Mouse (Mus musculus): Measurements from ENCODE around the gene Auts2.

DNA sequence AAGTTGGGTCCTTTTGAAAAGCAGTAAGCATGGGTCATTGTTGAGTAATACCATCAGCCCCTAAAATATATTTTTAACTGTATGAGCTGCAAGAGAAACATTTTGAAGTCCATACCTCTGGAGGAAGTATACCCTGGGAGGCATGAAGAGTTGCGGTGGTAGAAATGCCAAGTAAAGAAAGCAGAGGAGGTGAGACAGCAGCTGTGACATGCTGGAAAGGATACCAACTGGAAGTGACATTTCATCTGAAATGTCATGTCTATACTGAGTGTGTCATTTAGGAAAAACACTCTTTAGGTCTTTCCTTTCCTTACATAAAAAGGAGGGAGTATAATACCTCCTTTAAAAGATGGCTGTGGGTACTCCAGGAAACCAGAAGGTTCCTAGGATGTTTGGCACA, 336.9 kb downstream of the Auts2 start:
- no peak for TF ChIP-seq POLR2A (IDR thresholded peaks at IDR 0.05; ENCODE audit: borderline replicate concordance, insufficient read depth, low read length)
- TF ChIP-seq CTCF (IDR thresholded peaks at IDR 0.05; ENCODE audit: borderline replicate concordance, insufficient read depth, low read depth, low read length), result no peak

Measured in cerebellum, adult 2 months (tissue).